17 mouse cellular contexts compared by ENCODE assay signal in the genomic region with DNA sequence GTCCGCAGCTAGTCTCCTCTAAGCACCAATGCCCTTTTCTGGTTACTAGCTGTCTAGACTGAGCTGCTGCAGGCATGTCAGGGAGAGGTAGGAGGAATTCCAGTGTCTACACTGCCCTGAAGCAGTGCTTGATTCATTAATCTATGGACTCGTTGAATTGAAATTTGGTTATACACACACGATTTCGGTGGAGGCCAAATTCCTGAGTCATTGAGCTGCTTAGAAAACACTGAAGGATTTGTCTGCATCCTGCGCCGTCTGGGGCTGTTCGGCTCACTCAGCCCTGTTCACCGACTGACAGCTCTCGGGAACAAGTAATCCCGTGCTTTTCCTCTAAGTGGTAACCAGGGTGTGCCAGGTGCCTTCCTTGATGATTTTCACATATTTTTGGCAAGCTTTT. TPM values are rescaled to one million over a fixed set of nuclear protein-coding genes. Genes with fewer than 3 reads are reported as not detected.
DNase-seq lines count a peak whose midpoint lies in the region; ATAC-seq and TF ChIP-seq lines count a peak whose summit lies in the region.
"Had no signal": no experiment of that assay in that cellular context is flagged by ENCODE, and none has a peak within 500 bp of the region (broad histone marks: within the 10 kb centered on the region; RNA-seq: fewer than 3 reads in every experiment).

No protein-coding gene starts in this region.

- no peak overlapping the region for H3K4me3 ChIP-seq in forebrain, embryonic 13.5 days
- no peak overlapping the region for H3K4me3 ChIP-seq in forebrain, embryonic 10.5 days
- H3K4me3 ChIP-seq in hindbrain, embryonic 16.5 days (ENCODE audit: low read length) = no peak overlapping the region
- H3K4me3 ChIP-seq in hindbrain, embryonic 11.5 days (ENCODE audit: low read depth, low read length) = no peak overlapping the region
- H3K4me3 ChIP-seq in intestine, postnatal 0 days (ENCODE audit: low read depth, low read length) = no peak overlapping the region
- H3K4me3 ChIP-seq: liver, embryonic 15.5 days had no signal

- H3K4me2 ChIP-seq in forebrain, embryonic 13.5 days = peak overlapping the region; percentile 7; the same call in 1 of the 2 replicates
- peak overlapping the region; percentile 26; the same call in 1 of the 2 replicates for H3K4me2 ChIP-seq in hindbrain, embryonic 16.5 days (ENCODE audit: low read length)
- no peak overlapping the region for H3K4me2 ChIP-seq in hindbrain, embryonic 11.5 days (replicated peaks; ENCODE audit: low read depth, low read length)
- peak overlapping the region; percentile 95; the same call in 1 of the 2 replicates for H3K4me2 ChIP-seq in intestine, postnatal 0 days (replicated peaks; ENCODE audit: low read depth)
- H3K4me2 ChIP-seq: liver, embryonic 15.5 days had no signal

- ATAC-seq in forebrain, embryonic 13.5 days = no peak
- no peak for ATAC-seq in hindbrain, embryonic 16.5 days
- ATAC-seq in hindbrain, embryonic 11.5 days (ENCODE audit: low FRiP score) = no peak
- no peak for ATAC-seq in intestine, postnatal 0 days
- ATAC-seq: forebrain, embryonic 15.5 days had no signal

- no peaks in the 10 kb centered on the region for H3K36me3 ChIP-seq in forebrain, embryonic 13.5 days (ENCODE audit: poor library complexity, severe bottlenecking)
- H3K36me3 ChIP-seq in forebrain, embryonic 10.5 days (replicated peaks) = peaks cover 21% of the 10 kb centered on the region
- peaks cover 4% of the 10 kb centered on the region; the same call in 1 of the 2 replicates for H3K36me3 ChIP-seq in hindbrain, embryonic 16.5 days (ENCODE audit: control insufficient read depth, insufficient read depth, low read length)
- no peaks in the 10 kb centered on the region for H3K36me3 ChIP-seq in hindbrain, embryonic 11.5 days (ENCODE audit: control insufficient read depth, insufficient read depth, low read length)
- no peaks in the 10 kb centered on the region; the same call in 1 of the 2 replicates for H3K36me3 ChIP-seq in intestine, postnatal 0 days (ENCODE audit: control insufficient read depth, insufficient read depth)
- H3K36me3 ChIP-seq: forebrain, embryonic 15.5 days; liver, embryonic 15.5 days had no signal

- H3K9ac ChIP-seq in forebrain, embryonic 13.5 days = no peak overlapping the region
- H3K9ac ChIP-seq in hindbrain, embryonic 16.5 days (ENCODE audit: low read depth, low read length) = no peak overlapping the region
- no peak overlapping the region for H3K9ac ChIP-seq in hindbrain, embryonic 11.5 days (ENCODE audit: low read depth, low read length)
- no peak overlapping the region for H3K9ac ChIP-seq in intestine, postnatal 0 days (ENCODE audit: low read depth, low read length)
- H3K9ac ChIP-seq: forebrain, embryonic 15.5 days; liver, embryonic 15.5 days had no signal

- no peak for DNase-seq in forebrain, embryonic 10.5 days (ENCODE audit: extremely low spot score, low spot score)
- DNase-seq in hindbrain, embryonic 11.5 days (ENCODE audit: low spot score) = no peak
- peak; percentile 52 for DNase-seq in NIH3T3 (ENCODE audit: low read depth)
- DNase-seq in cerebellum, postnatal 25 days = no peak
- DNase-seq in frontal cortex, postnatal 10 days (ENCODE audit: low spot score in 2 of 2) = no peak
- DNase-seq: adrenal gland, postnatal 25 days; cerebellum, adult 11-12 months; gastrocnemius, postnatal 36 days; kidney, postnatal 10 days; retina, postnatal 1 day; spleen, adult 18-20 months had no signal

- no peak for TF ChIP-seq CTCF in intestine, postnatal 0 days (IDR thresholded peaks at IDR 0.05; ENCODE audit: low read depth)

- 0 out of 2 replicates have a peak, but pooled peaks cover 4% of the 10 kb centered on the region for H3K27me3 ChIP-seq in forebrain, embryonic 13.5 days
- peaks cover 46% of the 10 kb centered on the region for H3K27me3 ChIP-seq in forebrain, embryonic 10.5 days (ENCODE audit: poor library complexity, severe bottlenecking)
- H3K27me3 ChIP-seq in hindbrain, embryonic 16.5 days (replicated peaks; ENCODE audit: control insufficient read depth, insufficient read depth, low read length) = no peaks in the 10 kb centered on the region
- H3K27me3 ChIP-seq in hindbrain, embryonic 11.5 days (ENCODE audit: control insufficient read depth, insufficient read depth, low read length) = peaks cover 9% of the 10 kb centered on the region
- H3K27me3 ChIP-seq in intestine, postnatal 0 days (replicated peaks; ENCODE audit: control insufficient read depth, insufficient read depth, low read length) = peaks cover 3% of the 10 kb centered on the region; the same call in 1 of the 2 replicates
- H3K27me3 ChIP-seq: forebrain, embryonic 15.5 days had no signal

- H3K27ac ChIP-seq in forebrain, embryonic 13.5 days = no peak overlapping the region
- H3K27ac ChIP-seq in forebrain, embryonic 10.5 days = no peak overlapping the region
- no peak overlapping the region for H3K27ac ChIP-seq in hindbrain, embryonic 16.5 days (ENCODE audit: low read depth, low read length)
- no peak overlapping the region for H3K27ac ChIP-seq in hindbrain, embryonic 11.5 days (ENCODE audit: low read depth, low read length)
- H3K27ac ChIP-seq in intestine, postnatal 0 days (ENCODE audit: low read depth, low read length) = no peak overlapping the region
- H3K27ac ChIP-seq: forebrain, embryonic 15.5 days; liver, embryonic 15.5 days had no signal

- WGBS in forebrain, embryonic 13.5 days = 72% methylated on average over 10 of the region's 10 CpGs
- WGBS in forebrain, embryonic 10.5 days = 87% methylated on average over 10 of the region's 10 CpGs
- WGBS in hindbrain, embryonic 16.5 days = 78% methylated on average over 10 of the region's 10 CpGs
- WGBS in hindbrain, embryonic 11.5 days = 85% methylated on average over 10 of the region's 10 CpGs
- WGBS in intestine, postnatal 0 days = 79% methylated on average over 10 of the region's 10 CpGs

- no peaks in the 10 kb centered on the region for H3K9me3 ChIP-seq in forebrain, embryonic 13.5 days (replicated peaks)
- H3K9me3 ChIP-seq in forebrain, embryonic 10.5 days = no peaks in the 10 kb centered on the region
- H3K9me3 ChIP-seq in hindbrain, embryonic 16.5 days (ENCODE audit: control insufficient read depth, low read length) = no peaks in the 10 kb centered on the region
- H3K9me3 ChIP-seq in hindbrain, embryonic 11.5 days (ENCODE audit: control insufficient read depth, low read length) = no peaks in the 10 kb centered on the region
- no peaks in the 10 kb centered on the region for H3K9me3 ChIP-seq in intestine, postnatal 0 days (ENCODE audit: control insufficient read depth)
- H3K9me3 ChIP-seq: forebrain, embryonic 15.5 days; liver, embryonic 15.5 days had no signal

- H3K4me1 ChIP-seq in forebrain, embryonic 13.5 days = peaks cover 49% of the 10 kb centered on the region
- H3K4me1 ChIP-seq in forebrain, embryonic 10.5 days = peaks cover 42% of the 10 kb centered on the region
- peaks cover 8% of the 10 kb centered on the region for H3K4me1 ChIP-seq in hindbrain, embryonic 16.5 days (ENCODE audit: control insufficient read depth, insufficient read depth, low read depth, low read length)
- peaks cover 3% of the 10 kb centered on the region; the same call in 1 of the 2 replicates for H3K4me1 ChIP-seq in hindbrain, embryonic 11.5 days (replicated peaks; ENCODE audit: control insufficient read depth, insufficient read depth, low read length)
- H3K4me1 ChIP-seq in intestine, postnatal 0 days (replicated peaks; ENCODE audit: control insufficient read depth, insufficient read depth, low read length) = peaks cover 6% of the 10 kb centered on the region

RNA-seq across cellular contexts. Expression of gene F3, which starts 2.3 kb away (rescaled TPM):
- 6.6 and 8.4 TPM in 2 replicates for polyA plus RNA-seq in forebrain, embryonic 13.5 days (2015; fragmentation: Nextera tagmentation; extraction: Ambion mirVana)
- polyA plus RNA-seq in forebrain, embryonic 10.5 days (2016; fragmentation: Nextera tagmentation; extraction: Ambion mirVana) = 8.2 and 9.8 TPM in 2 replicates
- 11.4 and 11.6 TPM in 2 replicates for polyA plus RNA-seq in hindbrain, embryonic 16.5 days (2015; fragmentation: Nextera tagmentation; extraction: Ambion mirVana)
- polyA plus RNA-seq in hindbrain, embryonic 11.5 days (2014; fragmentation: Nextera tagmentation; extraction: Ambion mirVana) = 11.7 and 13.6 TPM in 2 replicates
- polyA plus RNA-seq in intestine, postnatal 0 days (2015; fragmentation: Nextera tagmentation; extraction: Ambion mirVana) = 20.3 and 25.1 TPM in 2 replicates

RNA-seq across cellular contexts. Expression of gene 4930432M17Rik, which starts 55.1 kb away (rescaled TPM):
- polyA plus RNA-seq in forebrain, embryonic 13.5 days (2015; fragmentation: Nextera tagmentation; extraction: Ambion mirVana) = not detected in 2 replicates
- not detected in 2 replicates for polyA plus RNA-seq in forebrain, embryonic 10.5 days (2016; fragmentation: Nextera tagmentation; extraction: Ambion mirVana)
- polyA plus RNA-seq in hindbrain, embryonic 16.5 days (2015; fragmentation: Nextera tagmentation; extraction: Ambion mirVana) = not detected in 2 replicates
- polyA plus RNA-seq in hindbrain, embryonic 11.5 days (2014; fragmentation: Nextera tagmentation; extraction: Ambion mirVana) = not detected in 2 replicates
- not detected in 2 replicates for polyA plus RNA-seq in intestine, postnatal 0 days (2015; fragmentation: Nextera tagmentation; extraction: Ambion mirVana)
- polyA plus RNA-seq: forebrain, embryonic 15.5 days; limb, embryonic 11.5 days; liver, embryonic 15.5 days had no signal
